Mouse (Mus musculus) bone marrow, adult 2 months (tissue): ENCODE data around the gene Nmt1. TPM values are rescaled to one million over a fixed set of nuclear protein-coding genes. Genes with fewer than 3 reads are reported as not detected.

Experiments
- H3K27ac ChIP-seq: fragments of 200-500 bp; 2 replicates; pipeline ENCODE4 v1.5.1; 2012; ENCODE audit warnings: low read depth, mild to moderate bottlenecking, control low read depth, inconsistent platforms, low read length; ENCODE audit not compliant: control insufficient read depth, poor library complexity, insufficient read depth
- H3K4me1 ChIP-seq: fragments of 200-500 bp; 2 replicates; pipeline ENCODE4 v1.6.1; 2011; ENCODE audit warnings: low read length; ENCODE audit not compliant: control insufficient read depth, insufficient read depth
- H3K4me3 ChIP-seq: fragments of 200-500 bp; replicated peaks from 2 replicates; pipeline ENCODE3; 2011; ENCODE audit warnings: mild to moderate bottlenecking, low read depth, low read length, control low read depth; ENCODE audit not compliant: control insufficient read depth
- CTCF ChIP-seq: fragments of 200-500 bp; IDR thresholded peaks from 2 replicates; pipeline ENCODE4 v1.5.1; 2011; ENCODE audit warnings: low read length, control low read depth; ENCODE audit not compliant: control insufficient read depth, insufficient read depth
- POLR2A ChIP-seq: fragments of 200-500 bp; IDR thresholded peaks from 2 replicates; pipeline ENCODE4 v1.6.1; 2011; ENCODE audit warnings: low read depth, mild to moderate bottlenecking, control low read depth, low read length, borderline replicate concordance; ENCODE audit not compliant: control insufficient read depth
- WGBS: fragments of 180-500 bp; shearing (Covaris S2); methylation state at CpG from one replicate; pipeline ENCODE4 v1.1.7; 2018; 5-methylcytosine and 5-hydroxymethylcytosine counted together
- polyA plus RNA-seq: library from polyadenylated mRNA; stranded (reverse); fragments of >200 nt; gene quantifications from 2 replicates; pipeline ENCODE4 v1.2.4, GENCODE M21; 2011; ENCODE audit warnings: low replicate concordance; ENCODE audit not compliant: missing spikeins, insufficient read depth, insufficient read length

Gene Nmt1
- polyA plus RNA-seq, 1 experiment, result 38.2 TPM

- no peak overlapping the region for H3K4me3 ChIP-seq
- H3K27ac ChIP-seq, result no peak overlapping the region
- no peak for TF ChIP-seq CTCF
- TF ChIP-seq POLR2A, result no peak
- 92% methylated on average over 10 of the region's 10 CpGs for WGBS
- H3K4me1 ChIP-seq, result no peaks in the 10 kb centered on the region; the same call in 1 of the 2 replicates
These were observed 42.4 kb downstream of the Nmt1 start for GRCm38 (mm10) chr11:103070322-103070880.

- no peak for TF ChIP-seq POLR2A
- no peak for TF ChIP-seq CTCF
- Histone ChIP-seq H3K4me3 (no peak overlapping the region), H3K4me1 (no peaks in the 10 kb centered on the region; the same call in 1 of the 2 replicates), H3K27ac (no peak overlapping the region)
- 95% methylated on average over 7 of the region's 7 CpGs for WGBS
These were observed 45.7 kb downstream of the Nmt1 start for GRCm38 (mm10) chr11:103073671-103074070.

GRCm38 (mm10) chr11:103074121-103074650 lies 46.2 kb downstream of the Nmt1 start:
- Histone ChIP-seq H3K27ac (no peak overlapping the region), H3K4me1 (no peaks in the 10 kb centered on the region; the same call in 1 of the 2 replicates), H3K4me3 (no peak overlapping the region)
- TF ChIP-seq CTCF (no peak), POLR2A (no peak)
- WGBS, result 88% methylated on average over 10 of the region's 10 CpGs

GRCm38 (mm10) chr11:103074796-103075323 lies 46.9 kb downstream of the Nmt1 start:
- Histone ChIP-seq H3K4me3 (no peak overlapping the region), H3K4me1 (no peaks in the 10 kb centered on the region; the same call in 1 of the 2 replicates), H3K27ac (no peak overlapping the region)
- TF ChIP-seq POLR2A (no peak), CTCF (no peak)
- 67% methylated on average over 10 of the region's 10 CpGs for whole genome bisulfite sequencing

GRCm38 (mm10) chr11:103076010-103076409 lies 48.0 kb downstream of the Nmt1 start:
- WGBS, result 55% methylated on average over 7 of the region's 7 CpGs
- no peaks in the 10 kb centered on the region; the same call in none of the 2 replicates for H3K4me1 ChIP-seq
- no peak overlapping the region for H3K4me3 ChIP-seq
- no peak overlapping the region for H3K27ac ChIP-seq
- TF ChIP-seq CTCF (no peak), POLR2A (no peak)

GRCm38 (mm10) chr11:103076581-103076980 lies 48.6 kb downstream of the Nmt1 start:
- WGBS, result 90% methylated on average over 8 of the region's 8 CpGs
- TF ChIP-seq CTCF (no peak), POLR2A (no peak)
- H3K27ac ChIP-seq, result no peak overlapping the region
- no peak overlapping the region for H3K4me3 ChIP-seq
- no peaks in the 10 kb centered on the region; the same call in none of the 2 replicates for H3K4me1 ChIP-seq

GRCm38 (mm10) chr11:103078131-103078530 lies 50.1 kb downstream of the Nmt1 start:
- no peak overlapping the region for H3K4me3 ChIP-seq
- no peaks in the 10 kb centered on the region; the same call in none of the 2 replicates for H3K4me1 ChIP-seq
- TF ChIP-seq CTCF (no peak), POLR2A (no peak)
- WGBS, result 94% methylated on average over 11 of the region's 11 CpGs
- H3K27ac ChIP-seq, result no peak overlapping the region

GRCm38 (mm10) chr11:103080323-103081091 lies 52.5 kb downstream of the Nmt1 start:
- 11% methylated on average over 43 of the region's 43 CpGs for WGBS
- Histone ChIP-seq H3K27ac (no peak overlapping the region; the same call in 1 of the 2 replicates), H3K4me1 (no peaks in the 10 kb centered on the region; the same call in none of the 2 replicates), H3K4me3 (peak overlapping the region; percentile 29)
- TF ChIP-seq CTCF (peak; percentile 27; the same call in 1 of the 2 replicates), POLR2A (no peak)
